9 mouse cellular contexts compared by ENCODE assay signal in the genomic region with DNA sequence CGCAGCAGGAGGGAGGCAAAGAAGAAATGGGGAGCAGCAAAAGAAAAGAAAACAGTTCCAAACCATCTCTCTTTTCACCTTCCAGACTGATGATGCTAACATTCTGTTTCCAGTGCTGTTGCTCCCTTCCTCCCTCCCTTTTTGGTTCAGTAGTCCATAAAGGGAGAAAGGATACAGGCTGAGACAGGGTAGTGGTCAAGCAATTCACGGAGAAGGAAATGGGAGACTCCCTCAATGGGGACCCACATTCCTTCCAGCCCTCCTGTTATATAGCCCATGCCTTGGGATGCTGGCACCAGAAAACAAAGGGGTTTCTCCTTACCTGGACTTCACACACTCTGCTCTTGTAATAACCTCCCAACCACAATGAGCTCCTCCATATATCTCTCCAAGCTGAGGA. TPM values are rescaled to one million over a fixed set of nuclear protein-coding genes. Genes with fewer than 3 reads are reported as not detected.
DNase-seq lines count a peak whose midpoint lies in the region; ATAC-seq and TF ChIP-seq lines count a peak whose summit lies in the region.
"Had no signal": no experiment of that assay in that cellular context is flagged by ENCODE, and none has a peak within 500 bp of the region (broad histone marks: within the 10 kb centered on the region; RNA-seq: fewer than 3 reads in every experiment).

No protein-coding gene starts in this region.

- H3K4me1 ChIP-seq in kidney, adult 2 months (ENCODE audit: control insufficient read depth, insufficient read depth, low read length): peaks cover 7% of the 10 kb centered on the region
- peaks cover 22% of the 10 kb centered on the region for H3K4me1 ChIP-seq in embryonic facial prominence, embryonic 10.5 days
- H3K4me1 ChIP-seq in hindbrain, embryonic 14.5 days (replicated peaks; ENCODE audit: control insufficient read depth, insufficient read depth, low read length): peaks cover 16% of the 10 kb centered on the region; the same call in 1 of the 2 replicates
- peaks cover 37% of the 10 kb centered on the region for H3K4me1 ChIP-seq in midbrain, embryonic 12.5 days

- H3K9ac ChIP-seq in hindbrain, embryonic 14.5 days: peak overlapping the region; percentile 74
- peak overlapping the region; percentile 64; the same call in 1 of the 2 replicates for H3K9ac ChIP-seq in midbrain, embryonic 12.5 days (replicated peaks)

- TF ChIP-seq POLR2A in kidney, adult 2 months (IDR thresholded peaks at IDR 0.05; ENCODE audit: low read depth, low read length): no peak

- TF ChIP-seq CTCF in kidney, adult 2 months (conservative IDR thresholded peaks at IDR 0.05; ENCODE audit: insufficient read depth, insufficient read length, low read depth, low read length): no peak

- peak overlapping the region; percentile 64 for H3K4me2 ChIP-seq in hindbrain, embryonic 14.5 days (replicated peaks)
- peak overlapping the region; percentile 61 for H3K4me2 ChIP-seq in midbrain, embryonic 12.5 days (replicated peaks)

- ATAC-seq in hindbrain, embryonic 14.5 days (ENCODE audit: low FRiP score): peak; percentile 49
- peak; percentile 28 for ATAC-seq in midbrain, embryonic 12.5 days (ENCODE audit: low FRiP score, low read depth)

- H3K27me3 ChIP-seq in kidney, adult 2 months (replicated peaks; ENCODE audit: control insufficient read depth, insufficient read depth, low read length): no peaks in the 10 kb centered on the region
- peaks cover 96% of the 10 kb centered on the region for H3K27me3 ChIP-seq in embryonic facial prominence, embryonic 10.5 days (replicated peaks; ENCODE audit: low read depth, poor library complexity, severe bottlenecking)
- peaks cover 3% of the 10 kb centered on the region for H3K27me3 ChIP-seq in hindbrain, embryonic 14.5 days (ENCODE audit: control insufficient read depth, insufficient read depth, low read length)
- peaks cover 44% of the 10 kb centered on the region for H3K27me3 ChIP-seq in midbrain, embryonic 12.5 days

- no peak overlapping the region for H3K27ac ChIP-seq in kidney, adult 2 months (ENCODE audit: insufficient read depth, low read depth, low read length)
- H3K27ac ChIP-seq in embryonic facial prominence, embryonic 10.5 days (replicated peaks): peak overlapping the region; percentile 85
- peak overlapping the region; percentile 86 for H3K27ac ChIP-seq in hindbrain, embryonic 14.5 days
- peak overlapping the region; percentile 78 for H3K27ac ChIP-seq in midbrain, embryonic 12.5 days (replicated peaks)

- peak overlapping the region; percentile 58; the same call in 1 of the 2 replicates for H3K4me3 ChIP-seq in kidney, adult 2 months (ENCODE audit: insufficient read depth, low read depth, low read length)
- H3K4me3 ChIP-seq in embryonic facial prominence, embryonic 10.5 days: peak overlapping the region; percentile 63
- H3K4me3 ChIP-seq in hindbrain, embryonic 14.5 days (replicated peaks; ENCODE audit: low read length): peak overlapping the region; percentile 55
- peak overlapping the region; percentile 54 for H3K4me3 ChIP-seq in midbrain, embryonic 12.5 days

- H3K9me3 ChIP-seq in embryonic facial prominence, embryonic 10.5 days: no peaks in the 10 kb centered on the region
- H3K9me3 ChIP-seq in hindbrain, embryonic 14.5 days (ENCODE audit: control insufficient read depth, low read length): no peaks in the 10 kb centered on the region
- no peaks in the 10 kb centered on the region for H3K9me3 ChIP-seq in midbrain, embryonic 12.5 days
- H3K9me3 ChIP-seq: G1E had no signal

- DNase-seq in kidney, adult 2 months: no peak
- no peak for DNase-seq in kidney, postnatal 25 days
- no peak for DNase-seq in embryonic facial prominence, embryonic 10.5 days (ENCODE audit: low spot score)
- DNase-seq in hindbrain, embryonic 14.5 days (ENCODE audit: low spot score): no peak
- no peak for DNase-seq in cerebellum, adult 9-11 months
- DNase-seq in frontal cortex, postnatal 10 days (ENCODE audit: low spot score in 2 of 2): no peak
- DNase-seq in layer of hippocampus, adult 18-20 months (ENCODE audit: low spot score in 2 of 2): no peak

- no peaks in the 10 kb centered on the region for H3K36me3 ChIP-seq in kidney, adult 2 months (ENCODE audit: control insufficient read depth, insufficient read depth, low read length)
- peaks cover 10% of the 10 kb centered on the region; the same call in 1 of the 2 replicates for H3K36me3 ChIP-seq in embryonic facial prominence, embryonic 10.5 days (replicated peaks)
- no peaks in the 10 kb centered on the region for H3K36me3 ChIP-seq in hindbrain, embryonic 14.5 days (replicated peaks; ENCODE audit: control insufficient read depth, insufficient read depth)
- H3K36me3 ChIP-seq in midbrain, embryonic 12.5 days: no peaks in the 10 kb centered on the region
- H3K36me3 ChIP-seq: G1E had no signal

- 42% methylated on average over 2 of the region's 2 CpGs for WGBS in kidney, adult 2 months
- WGBS in embryonic facial prominence, embryonic 10.5 days: 29% methylated on average over 2 of the region's 2 CpGs
- 27% methylated on average over 2 of the region's 2 CpGs for WGBS in hindbrain, embryonic 14.5 days
- 31% methylated on average over 2 of the region's 2 CpGs for WGBS in midbrain, embryonic 12.5 days

RNA-seq across cellular contexts. Expression of a gene that starts 0.4 kb away (rescaled TPM):
- 9.7 and 11.9 TPM in 2 replicates for polyA plus RNA-seq in kidney, adult 2 months (2012; rRNA removed)
- polyA plus RNA-seq in embryonic facial prominence, embryonic 10.5 days (2016; fragmentation: Nextera tagmentation; extraction: Ambion mirVana): 1.9 and 3.1 TPM in 2 replicates
- polyA plus RNA-seq in hindbrain, embryonic 14.5 days (2014; fragmentation: Nextera tagmentation; extraction: Ambion mirVana): 3.2 and 4.5 TPM in 2 replicates
- polyA plus RNA-seq in midbrain, embryonic 12.5 days (2016; fragmentation: Nextera tagmentation; extraction: Ambion mirVana): 6.2 and 6.5 TPM in 2 replicates
- total RNA-seq in layer of hippocampus, adult 18-20 months (2021): 10 to 100 TPM in 1 of 2 experiments, 1 to 10 TPM in 1; 7.5 to 10.8 TPM
- polyA plus RNA-seq: G1E had no signal

RNA-seq across cellular contexts. Expression of a gene that starts 47.7 kb away (rescaled TPM):
- 2.0 and 5.2 TPM in 2 replicates for polyA plus RNA-seq in kidney, adult 2 months (2012; rRNA removed)
- polyA plus RNA-seq in embryonic facial prominence, embryonic 10.5 days (2016; fragmentation: Nextera tagmentation; extraction: Ambion mirVana): 86.5 and 92.1 TPM in 2 replicates
- 58.2 and 60.2 TPM in 2 replicates for polyA plus RNA-seq in hindbrain, embryonic 14.5 days (2014; fragmentation: Nextera tagmentation; extraction: Ambion mirVana)
- polyA plus RNA-seq in midbrain, embryonic 12.5 days (2016; fragmentation: Nextera tagmentation; extraction: Ambion mirVana): 75.5 and 79.3 TPM in 2 replicates
- 10 to 100 TPM; 27.1 to 28.3 TPM for total RNA-seq in layer of hippocampus, adult 18-20 months (2021)
